Comparison of ENCODE assay signal across 20 mouse cellular contexts in the genomic region with DNA sequence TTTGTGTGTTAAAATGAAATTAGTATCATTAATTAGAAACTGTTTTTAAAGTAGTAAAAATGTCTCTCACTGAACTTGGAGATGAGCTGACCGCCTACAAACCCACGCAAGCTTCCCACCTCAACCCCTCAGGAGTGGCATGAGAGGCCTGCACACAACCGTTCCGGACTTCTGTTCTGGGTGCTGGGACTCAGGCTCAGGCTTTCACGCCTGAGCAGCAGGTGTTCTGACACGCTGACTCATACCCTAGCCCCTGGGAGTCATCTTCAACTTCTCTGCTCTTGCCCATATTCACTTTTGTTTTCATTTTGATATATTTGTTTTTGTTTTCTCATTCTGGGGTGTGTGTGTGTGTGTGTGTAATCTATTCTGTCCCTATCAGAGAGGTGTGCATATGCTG. TPM values are rescaled to one million over a fixed set of nuclear protein-coding genes. Genes with fewer than 3 reads are reported as not detected.
DNase-seq lines count a peak whose midpoint lies in the region; TF ChIP-seq lines count a peak whose summit lies in the region.
"Had no signal": no experiment of that assay in that cellular context is flagged by ENCODE, and none has a peak within 500 bp of the region (broad histone marks: within the 10 kb centered on the region; RNA-seq: fewer than 3 reads in every experiment).

No protein-coding gene starts in this region.

- DNase-seq in A20 (ENCODE audit: low read depth, low spot score) = peak; percentile 69
- DNase-seq in left cerebral cortex, postnatal 4 days = no peak
- DNase-seq in lung, postnatal 14 days = no peak
- DNase-seq: adrenal gland, adult 8-10 months; adrenal gland, postnatal 14 days; adrenal gland, postnatal 36 days; B cell, adult 2 months; cerebellum, adult 11-12 months; cerebellum, adult 2 months; cerebellum, adult 9-10 months; cerebellum, postnatal 10 days; cerebellum, postnatal 25 days; forebrain, postnatal 0 days had no signal

- TF ChIP-seq POLR2A in myocyte (IDR thresholded peaks at IDR 0.05; ENCODE audit: insufficient read length, low read depth) = no peak

- H3K4me2 ChIP-seq in myocyte (ENCODE audit: low read depth) = no peak overlapping the region
- H3K4me2 ChIP-seq: embryonic facial prominence, embryonic 12.5 days; forebrain, embryonic 13.5 days; forebrain, embryonic 15.5 days had no signal

- TF ChIP-seq CTCF in C2C12 (IDR thresholded peaks at IDR 0.05; ENCODE audit: control insufficient read depth, insufficient read depth, insufficient read length) = no peak

- intact Hi-C loops in left cerebral cortex, postnatal 4 days (cut with DNase I) = no loop called here

- H3K27me3 ChIP-seq in C2C12 (ENCODE audit: control insufficient read depth, insufficient read depth, insufficient read length) (no peaks in the 10 kb centered on the region), myocyte (ENCODE audit: control insufficient read depth, insufficient read depth, insufficient read length) (no peaks in the 10 kb centered on the region)
- H3K27me3 ChIP-seq: embryonic facial prominence, embryonic 12.5 days; forebrain, embryonic 13.5 days; forebrain, embryonic 15.5 days; Patski had no signal

- peaks cover 23% of the 10 kb centered on the region for H3K79me3 ChIP-seq in C2C12 (ENCODE audit: low read depth)

- H3K79me2 ChIP-seq in C2C12 (ENCODE audit: control insufficient read depth, insufficient read depth) (peaks cover 32% of the 10 kb centered on the region), myocyte (ENCODE audit: control insufficient read depth, insufficient read depth) (peaks cover 26% of the 10 kb centered on the region)

- no peak overlapping the region for H3ac ChIP-seq in C2C12 (ENCODE audit: control insufficient read depth, insufficient read length, low read depth)
- no peak overlapping the region for H3ac ChIP-seq in myocyte (ENCODE audit: control insufficient read depth, insufficient read length)

- no peak overlapping the region for H3K4me3 ChIP-seq in C2C12 (ENCODE audit: insufficient read depth, poor library complexity, severe bottlenecking)
- H3K4me3 ChIP-seq in myocyte = no peak overlapping the region
- H3K4me3 ChIP-seq: embryonic facial prominence, embryonic 10.5 days; embryonic facial prominence, embryonic 12.5 days; forebrain, embryonic 13.5 days; forebrain, embryonic 15.5 days had no signal

- H3K36me3 ChIP-seq in C2C12 (ENCODE audit: control insufficient read depth, insufficient read depth) = peaks cover 46% of the 10 kb centered on the region
- H3K36me3 ChIP-seq in myocyte (ENCODE audit: control insufficient read depth, insufficient read depth) = peaks cover 10% of the 10 kb centered on the region

TF ChIP-seq in C2C12, 6 proteins besides CTCF, POLR2A, EP300 and RAD21:
- peak; percentile 36 for TF ChIP-seq MYOD1 (IDR thresholded peaks at IDR 0.05; ENCODE audit: control insufficient read depth, insufficient read length, low read depth)
- no peak for TF ChIP-seq USF1 (IDR thresholded peaks at IDR 0.05; ENCODE audit: low read depth)

TF ChIP-seq in myocyte, 11 proteins besides CTCF, POLR2A, EP300 and RAD21:
- TF ChIP-seq MAX (IDR thresholded peaks at IDR 0.05; ENCODE audit: low read depth) (no peak), CEBPB (IDR thresholded peaks at IDR 0.05; ENCODE audit: insufficient read depth, poor library complexity, severe bottlenecking) (no peak), SRF (IDR thresholded peaks at IDR 0.05; ENCODE audit: control insufficient read depth, insufficient read length, low read depth) (no peak), REST (IDR thresholded peaks at IDR 0.05; ENCODE audit: insufficient read depth, insufficient read length) (no peak), MYOG (IDR thresholded peaks at IDR 0.05; ENCODE audit: control insufficient read depth in 1 of 3, insufficient read depth in 1 of 3, insufficient read length in 2 of 3, low read depth in 2 of 3) (peak in 1 of 3 experiments; percentile 55), USF1 (IDR thresholded peaks at IDR 0.05; ENCODE audit: low read depth) (no peak), POLR2AphosphoS2 (IDR thresholded peaks at IDR 0.05; ENCODE audit: insufficient read length, low read depth) (no peak), TCF12 (IDR thresholded peaks at IDR 0.05; ENCODE audit: insufficient read depth, poor library complexity, severe bottlenecking) (no peak), E2F4 (IDR thresholded peaks at IDR 0.05; ENCODE audit: insufficient read depth) (no peak), MYOD1 (IDR thresholded peaks at IDR 0.05; ENCODE audit: control insufficient read depth in 1 of 3, insufficient read length in 2 of 3, low read depth in 2 of 3) (peak in 2 of 3 experiments; percentile 52 to 59), TCF3 (IDR thresholded peaks at IDR 0.05; ENCODE audit: insufficient read length, low read depth) (no peak)

RNA-seq across cellular contexts. Expression of a gene that starts 5.4 kb away (rescaled TPM):
- polyA plus RNA-seq in C2C12 (2012; fragmentation: generic; extraction: Trizol) (50.4 TPM), myocyte (2012; fragmentation: generic; extraction: Trizol) (34.2 TPM)
- 10 to 100 TPM; 28.3 to 28.7 TPM for total RNA-seq in left cerebral cortex, postnatal 4 days (2021)

RNA-seq across cellular contexts. Expression of a gene that starts 5.5 kb away (rescaled TPM):
- polyA plus RNA-seq in C2C12 (2012; fragmentation: generic; extraction: Trizol) (27.2 TPM), myocyte (2012; fragmentation: generic; extraction: Trizol) (25.1 TPM)
- total RNA-seq in left cerebral cortex, postnatal 4 days (2021) = 10 to 100 TPM; 31.7 to 33.5 TPM
